Mouse (Mus musculus): ENCODE results near the gene Dnmt3b.
A peak's percentile ranks its signal among the peaks of the same experiment; 100 is the strongest.
"Not testable (repeated sequence)": the region's sequence is repeated elsewhere in the genome, so short reads cannot be mapped to it uniquely, and the experiment has no call there.

Gene Dnmt3b

GRCm38 (mm10) chr2:153633259-153633658 is 16.0 kb upstream of the Dnmt3b start:
- no peak for DNase-seq (ENCODE audit: low read depth, low spot score)

DNA sequence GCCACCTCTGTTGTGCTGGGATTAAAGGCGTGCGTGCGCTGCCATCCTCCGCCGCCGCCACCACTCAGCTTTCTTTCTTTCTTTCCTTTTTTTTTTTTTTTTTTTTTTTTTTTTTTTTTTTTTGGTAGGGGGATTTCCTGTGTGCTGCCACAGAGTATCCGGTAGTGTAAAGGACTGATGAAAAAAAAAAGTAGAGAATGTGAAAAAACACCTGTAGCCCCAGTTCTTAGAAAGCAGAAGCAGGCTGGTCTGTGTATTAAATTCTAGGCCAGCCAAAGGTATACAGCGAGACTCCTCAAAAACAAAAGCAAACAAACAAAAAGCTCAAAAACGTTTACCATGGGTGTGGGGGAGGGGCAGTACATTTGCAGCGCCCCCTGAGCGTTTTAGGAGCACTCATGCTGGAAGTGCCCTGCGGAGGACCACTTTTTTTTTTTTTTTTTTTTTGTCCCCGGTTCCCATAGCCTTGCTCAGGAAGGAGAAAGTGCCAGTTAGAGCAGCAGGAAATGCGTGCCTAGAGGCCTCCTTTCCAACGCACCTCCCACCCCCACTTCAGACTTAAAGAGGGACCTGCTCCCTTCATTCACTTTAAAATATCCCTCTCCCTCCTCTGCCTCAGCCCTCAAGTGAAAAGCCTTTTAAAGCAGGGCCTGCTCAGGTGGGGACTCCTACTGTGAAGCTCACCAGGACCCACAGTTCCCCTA is 10.1 kb upstream of the Dnmt3b start:
- peak; percentile 36 for DNase-seq (ENCODE audit: low read depth, low spot score)

- no peak for DNase-seq (ENCODE audit: low read depth, low spot score)
Observed at GRCm38 (mm10) chr2:153642496-153642895, 6.8 kb upstream of the Dnmt3b start.

- DNase-seq (ENCODE audit: low read depth, low spot score) = no peak
Observed at GRCm38 (mm10) chr2:153642999-153643398, 6.3 kb upstream of the Dnmt3b start.

DNA sequence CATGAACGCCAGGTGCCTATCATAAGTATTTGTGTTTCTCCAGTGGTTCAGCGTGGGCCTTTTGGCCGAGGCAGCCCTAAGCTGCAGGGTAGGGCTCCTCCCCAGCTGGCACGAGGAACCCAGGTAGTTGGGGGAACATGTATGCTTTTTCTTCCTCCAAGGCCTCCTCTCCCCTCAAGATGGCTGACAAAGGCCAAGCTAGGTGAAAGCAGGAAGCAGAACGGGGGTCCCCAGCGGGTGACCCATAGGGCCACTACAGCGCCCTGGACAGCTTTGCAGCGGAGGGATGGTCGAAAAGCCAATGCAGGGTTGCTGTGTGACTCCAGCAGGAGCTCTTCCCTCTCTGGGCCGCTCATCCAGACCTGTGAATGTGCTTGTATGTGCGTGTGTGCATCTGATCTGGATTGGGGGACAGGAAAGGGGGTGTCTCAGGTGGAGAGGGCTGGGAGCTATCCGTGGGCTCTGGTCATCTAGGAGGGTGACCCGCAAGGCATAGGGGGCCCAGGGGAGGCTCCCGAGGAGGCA is 415 bp upstream of the Dnmt3b start:
- DNase-seq (ENCODE audit: low read depth, low spot score) = no peak

GRCm38 (mm10) chr2:153650014-153650687 is 901 bp downstream of the Dnmt3b start:
- DNase-seq (ENCODE audit: low read depth, low spot score) = peak; percentile 31

DNA sequence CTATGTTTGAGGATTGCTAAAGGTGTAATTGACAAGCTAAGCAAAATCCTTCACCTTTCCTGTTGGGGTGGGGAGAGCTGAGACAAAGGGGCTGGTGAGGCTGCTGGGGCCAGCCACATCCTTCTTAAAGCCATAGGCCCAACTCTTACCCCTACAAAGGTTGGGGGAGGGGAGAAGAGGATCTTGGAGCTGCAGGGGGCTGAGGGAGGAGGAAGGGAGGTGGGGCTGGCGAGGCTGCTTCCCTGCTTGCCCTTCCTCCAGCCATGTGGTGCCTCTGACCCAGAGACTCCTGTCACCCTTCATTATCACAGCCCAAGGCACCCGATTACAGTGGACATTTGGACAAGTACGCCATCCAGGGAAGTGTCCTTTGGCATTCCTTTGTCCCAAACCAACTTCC is 2.4 kb downstream of the Dnmt3b start:
- DNase-seq (ENCODE audit: low read depth, low spot score) = no peak

GRCm38 (mm10) chr2:153657659-153658058 is 8.4 kb downstream of the Dnmt3b start:
- not testable (repeated sequence) for DNase-seq (ENCODE audit: low read depth, low spot score)

DNA sequence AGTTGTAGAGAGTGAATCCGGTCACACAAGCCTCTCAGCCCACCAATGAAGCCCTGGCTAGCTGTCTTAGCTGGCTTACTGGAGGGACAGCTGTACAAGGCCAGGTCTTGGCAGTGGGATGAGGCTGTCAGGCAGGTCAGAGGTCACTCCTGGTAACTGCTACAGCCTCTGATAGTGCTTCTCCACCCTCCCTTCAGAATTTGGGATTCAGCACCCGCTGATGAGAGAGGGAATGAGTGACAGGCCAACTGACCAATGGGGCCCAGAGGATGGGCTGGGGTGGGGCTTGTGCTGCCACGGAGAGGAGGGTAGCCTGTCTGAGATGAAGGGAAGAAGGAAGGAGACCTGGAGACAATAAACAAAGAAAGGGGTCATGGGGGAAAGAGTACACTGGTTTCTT is 11.4 kb downstream of the Dnmt3b start:
- no peak for DNase-seq (ENCODE audit: low read depth, low spot score)

DNA sequence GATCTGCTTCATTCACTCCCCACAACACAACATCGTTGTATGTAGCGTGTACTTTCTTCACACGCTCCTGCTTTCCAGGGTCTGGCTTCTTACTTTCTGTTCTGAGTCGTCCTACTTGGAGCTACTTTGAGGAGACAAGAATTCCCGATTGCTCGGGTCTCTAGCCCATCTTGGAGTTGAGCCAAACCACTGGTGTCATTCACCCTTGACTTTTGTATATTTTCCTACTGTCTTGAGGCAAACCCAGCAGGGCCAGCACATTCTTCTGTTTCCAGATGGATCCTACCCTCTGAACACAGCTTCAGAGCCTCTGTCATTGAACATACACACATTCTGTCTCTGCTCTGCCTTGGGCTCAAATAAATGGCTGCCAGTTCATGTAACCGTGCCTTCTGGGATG is 16.2 kb downstream of the Dnmt3b start:
- DNase-seq (ENCODE audit: low read depth, low spot score) = no peak

DNA sequence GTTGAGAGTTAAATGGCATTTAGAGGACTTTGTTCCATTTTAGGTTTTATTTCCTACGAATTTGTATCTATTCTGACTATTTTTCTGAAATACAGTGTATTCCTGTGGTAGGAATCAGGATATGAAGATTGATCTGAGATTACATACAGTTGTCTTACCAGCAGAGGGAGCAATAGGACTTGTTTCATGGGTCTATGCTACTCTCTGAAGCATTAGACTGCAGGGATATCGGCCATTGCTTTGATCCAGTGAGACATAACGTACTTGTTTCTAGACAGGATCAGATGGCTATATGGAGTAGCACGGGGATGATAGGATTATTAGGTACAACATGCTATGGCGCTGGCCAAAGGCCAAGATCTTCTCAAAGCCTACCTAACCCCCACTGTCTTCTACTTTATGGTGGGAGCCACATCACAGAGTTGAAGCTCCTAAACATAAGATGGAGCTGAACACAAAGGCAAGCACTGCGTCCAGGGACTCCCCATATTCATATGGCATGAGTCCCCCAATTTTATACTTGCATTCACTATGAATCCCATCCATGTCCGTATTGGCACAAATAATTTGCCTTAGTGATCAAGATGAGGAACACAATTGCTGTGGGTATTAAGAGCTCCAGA is 19.6 kb downstream of the Dnmt3b start:
- DNase-seq (ENCODE audit: low read depth, low spot score) = peak; percentile 28

- no peak for DNase-seq (ENCODE audit: low read depth, low spot score)
Observed at GRCm38 (mm10) chr2:153670111-153670510, 20.9 kb downstream of the Dnmt3b start.

- no peak for DNase-seq (ENCODE audit: low read depth, low spot score)
Observed at GRCm38 (mm10) chr2:153672619-153673018, 23.4 kb downstream of the Dnmt3b start.

DNA sequence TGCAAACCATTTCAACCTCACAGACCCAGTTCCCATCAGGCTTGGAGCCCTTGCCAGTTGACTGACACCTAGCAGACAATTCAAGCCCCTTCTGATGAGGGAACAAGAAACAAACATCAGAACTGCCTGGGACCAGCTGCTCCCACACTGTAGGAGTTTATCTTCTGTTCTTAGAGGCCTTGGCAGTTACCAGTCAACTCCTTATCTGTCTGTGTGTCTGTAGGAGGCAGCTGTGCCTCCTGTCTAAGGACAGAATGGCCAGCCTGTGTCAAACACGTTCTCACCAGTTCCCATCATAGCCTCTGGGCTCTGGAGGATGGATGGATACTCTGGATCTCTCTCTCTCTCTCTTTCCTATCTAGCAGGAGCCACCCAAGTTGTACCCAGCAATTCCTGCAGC is 26.1 kb downstream of the Dnmt3b start:
- DNase-seq (ENCODE audit: low read depth, low spot score) = not testable (repeated sequence)

- DNase-seq (ENCODE audit: low read depth, low spot score) = no peak
Observed at GRCm38 (mm10) chr2:153676944-153677343, 27.7 kb downstream of the Dnmt3b start.

GRCm38 (mm10) chr2:153677550-153677949 is 28.3 kb downstream of the Dnmt3b start:
- no peak for DNase-seq (ENCODE audit: low read depth, low spot score)

GRCm38 (mm10) chr2:153679959-153680358 is 30.7 kb downstream of the Dnmt3b start:
- no peak for DNase-seq (ENCODE audit: low read depth, low spot score)

- DNase-seq (ENCODE audit: low read depth, low spot score) = not testable (repeated sequence)
Observed at GRCm38 (mm10) chr2:153693413-153693812, 44.2 kb downstream of the Dnmt3b start.

- DNase-seq (ENCODE audit: low read depth, low spot score) = peak; percentile 68
Observed at GRCm38 (mm10) chr2:153694462-153695085, 45.3 kb downstream of the Dnmt3b start.

DNA sequence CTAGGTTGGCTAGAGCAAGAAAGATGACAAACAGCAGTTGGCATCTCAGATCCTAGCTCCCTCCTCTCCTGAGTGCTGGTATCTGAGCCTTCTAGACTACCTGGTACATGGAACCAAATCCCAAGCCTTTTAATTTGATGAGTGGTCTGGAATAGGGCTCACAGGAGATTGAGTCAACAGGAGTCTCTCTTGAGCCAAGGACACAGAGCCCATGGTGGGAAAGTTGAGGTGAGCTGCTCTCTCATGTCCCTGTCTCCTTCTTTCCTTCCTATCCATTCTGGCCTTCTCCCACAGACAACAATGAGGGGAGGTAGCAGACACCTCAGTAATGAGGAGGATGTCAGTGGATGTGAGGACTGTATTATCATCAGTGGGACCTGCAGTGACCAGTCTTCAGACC is 47.1 kb downstream of the Dnmt3b start, which contains the start of gene Dnmt3c:
TSS of gene Dnmt3c (plus strand) at position 301 of the 400 bp plus-strand sequence.
- no peak for DNase-seq (ENCODE audit: low read depth, low spot score)

DNA sequence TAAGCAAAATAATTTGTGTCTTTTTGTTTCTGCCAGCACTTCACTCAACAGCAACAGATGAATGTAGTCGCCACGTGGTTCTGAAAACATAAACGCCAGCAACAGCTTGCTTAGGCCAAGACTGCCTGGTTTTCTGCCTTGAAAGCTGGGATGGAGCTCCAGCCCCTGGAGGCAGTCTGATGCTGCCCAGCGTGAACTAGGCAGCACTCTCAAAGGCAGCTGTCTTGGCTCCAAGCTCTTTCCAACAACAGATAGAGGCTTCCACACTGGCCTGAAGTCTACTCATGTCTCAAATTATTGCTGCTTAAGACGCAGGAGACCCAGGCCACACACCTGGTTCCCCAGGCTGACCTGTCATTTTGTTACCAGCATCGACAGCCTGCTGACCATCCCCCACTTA is 54.1 kb downstream of the Dnmt3b start:
- no peak for DNase-seq (ENCODE audit: low read depth, low spot score)

Measured in CD4-positive helper T cell, adult 2 months (primary cell).